Mouse (Mus musculus) bone marrow, adult 2 months (tissue): ENCODE measurements at regions not wholly inside any gene's neighbourhood (a gene's known extent, or its start where the extent isn't known, plus 50 kb on each side); places are given as distances from the start of the nearest gene placed in this dataset.

Experiments
- H3K27ac ChIP-seq: fragments of 200-500 bp; 2 replicates; pipeline ENCODE4 v1.5.1; 2012; ENCODE audit warnings: low read depth, mild to moderate bottlenecking, control low read depth, inconsistent platforms, low read length; ENCODE audit not compliant: control insufficient read depth, poor library complexity, insufficient read depth
- H3K4me1 ChIP-seq: fragments of 200-500 bp; 2 replicates; pipeline ENCODE4 v1.6.1; 2011; ENCODE audit warnings: low read length; ENCODE audit not compliant: control insufficient read depth, insufficient read depth
- H3K4me3 ChIP-seq: fragments of 200-500 bp; replicated peaks from 2 replicates; pipeline ENCODE3; 2011; ENCODE audit warnings: mild to moderate bottlenecking, low read depth, low read length, control low read depth; ENCODE audit not compliant: control insufficient read depth
- CTCF ChIP-seq: fragments of 200-500 bp; IDR thresholded peaks from 2 replicates; pipeline ENCODE4 v1.5.1; 2011; ENCODE audit warnings: low read length, control low read depth; ENCODE audit not compliant: control insufficient read depth, insufficient read depth
- POLR2A ChIP-seq: fragments of 200-500 bp; IDR thresholded peaks from 2 replicates; pipeline ENCODE4 v1.6.1; 2011; ENCODE audit warnings: low read depth, mild to moderate bottlenecking, control low read depth, low read length, borderline replicate concordance; ENCODE audit not compliant: control insufficient read depth
- WGBS: fragments of 180-500 bp; shearing (Covaris S2); methylation state at CpG from one replicate; pipeline ENCODE4 v1.1.7; 2018; 5-methylcytosine and 5-hydroxymethylcytosine counted together

DNA sequence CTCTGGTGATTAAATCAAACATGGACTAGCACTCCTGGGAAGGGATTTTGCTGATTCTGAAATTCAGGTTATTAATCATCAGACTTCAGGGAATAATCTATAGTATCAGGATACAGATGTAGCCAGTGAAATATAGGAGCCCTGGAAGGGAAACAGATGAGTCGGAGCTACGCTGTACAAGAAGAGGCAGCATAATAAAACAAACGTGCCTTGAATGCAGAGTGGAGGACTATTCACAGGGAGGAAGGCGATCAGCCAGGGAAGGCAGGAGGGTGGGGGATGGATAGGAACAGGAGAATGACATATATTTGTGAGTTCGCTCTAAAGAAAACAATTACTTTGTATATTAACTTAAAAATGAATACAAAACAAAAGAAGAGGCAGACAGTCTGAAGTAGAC is 286.6 kb upstream of the Got2 start:
- no peaks in the 10 kb centered on the region for H3K4me1 ChIP-seq
- 73% methylated on average over 5 of the region's 5 CpGs for WGBS
- TF ChIP-seq POLR2A = no peak
- TF ChIP-seq CTCF = no peak
- H3K4me3 ChIP-seq = no peak overlapping the region
- no peak overlapping the region for H3K27ac ChIP-seq

DNA sequence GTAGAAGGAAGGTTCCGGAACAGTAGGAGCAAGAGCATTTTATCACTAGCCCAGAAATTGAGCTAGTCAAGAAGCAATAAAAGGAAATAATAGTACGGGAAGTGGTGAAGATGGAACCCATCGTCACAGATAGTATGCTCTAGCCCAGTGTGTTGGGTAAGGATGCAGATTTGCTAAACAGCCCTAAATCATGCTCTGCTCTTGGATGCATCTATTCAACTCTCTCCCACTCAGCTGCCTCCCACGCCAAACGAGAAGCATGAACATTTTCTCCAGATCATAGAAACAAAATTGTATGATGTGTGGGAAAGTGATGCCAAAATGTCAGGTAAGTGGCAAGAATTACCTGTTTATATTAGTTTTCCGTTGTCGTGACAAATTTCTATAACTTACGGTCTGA is 276.6 kb upstream of the Got2 start:
- TF ChIP-seq CTCF = no peak
- TF ChIP-seq POLR2A = no peak
- no peaks in the 10 kb centered on the region for H3K4me1 ChIP-seq
- H3K4me3 ChIP-seq = no peak overlapping the region
- no peak overlapping the region for H3K27ac ChIP-seq
- 82% methylated on average over 8 of the region's 8 CpGs for WGBS

DNA sequence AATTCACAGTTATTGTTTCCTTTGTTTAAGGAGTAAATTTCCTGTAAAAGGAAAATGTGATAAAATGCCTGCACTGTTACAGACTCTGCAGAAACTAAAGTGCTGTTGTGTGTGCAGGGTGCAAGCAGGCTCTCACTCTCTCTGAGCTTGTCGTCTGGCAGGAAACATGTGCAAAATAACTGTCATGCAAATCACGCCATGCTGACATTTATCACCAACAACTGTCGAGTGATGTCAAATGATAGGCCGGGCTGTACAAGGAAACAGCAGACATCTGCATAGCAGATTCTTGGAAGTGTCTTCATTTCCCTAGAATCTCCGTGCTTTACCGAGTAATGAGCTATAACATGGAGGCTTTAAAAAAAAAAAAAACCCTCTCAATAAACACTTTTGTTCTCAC is 271.6 kb upstream of the Got2 start:
- no peak overlapping the region for H3K27ac ChIP-seq
- TF ChIP-seq CTCF = no peak
- TF ChIP-seq POLR2A = no peak
- 19% methylated on average over 6 of the region's 6 CpGs for whole genome bisulfite sequencing
- H3K4me3 ChIP-seq = no peak overlapping the region
- H3K4me1 ChIP-seq = no peaks in the 10 kb centered on the region

DNA sequence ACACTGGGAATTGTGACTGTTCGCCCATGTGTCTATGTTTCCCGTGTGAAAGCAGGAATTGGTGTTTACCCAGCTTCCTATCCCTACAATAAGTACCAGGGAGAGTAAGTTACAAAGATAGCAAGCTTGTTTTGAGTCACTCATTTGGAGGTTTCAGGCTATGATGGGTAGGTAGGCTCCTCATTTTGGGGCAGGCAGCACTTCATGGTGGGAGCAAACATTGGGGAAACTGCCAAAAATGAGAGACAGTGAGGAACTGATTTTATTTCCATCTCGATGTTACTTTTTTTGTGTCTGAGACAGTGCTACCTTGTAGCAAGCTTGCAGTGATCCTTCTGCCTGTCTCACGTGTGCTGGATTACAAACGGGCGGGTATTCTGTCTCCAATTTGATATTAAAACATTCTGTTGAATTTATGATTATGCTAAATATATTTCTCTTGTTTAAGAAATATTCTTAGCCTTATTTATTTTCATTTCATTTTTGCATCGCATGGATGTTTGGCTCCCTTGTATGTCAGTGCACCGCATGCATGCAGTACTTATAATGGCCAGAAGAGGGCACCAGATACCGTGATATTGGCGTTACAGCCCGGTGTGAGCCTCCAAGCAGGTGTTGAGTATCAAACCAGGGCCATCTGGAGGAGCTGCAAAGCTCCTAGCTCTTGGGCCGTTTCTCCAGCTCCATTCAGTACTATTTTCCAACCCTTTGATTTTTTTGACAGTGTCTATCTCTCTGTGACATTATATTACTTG is 264.3 kb upstream of the Got2 start:
- WGBS = 31% methylated on average over 12 of the region's 12 CpGs
- Histone ChIP-seq H3K27ac (no peak overlapping the region), H3K4me3 (no peak overlapping the region), H3K4me1 (no peaks in the 10 kb centered on the region)
- TF ChIP-seq POLR2A (no peak), CTCF (peak; percentile 58)

DNA sequence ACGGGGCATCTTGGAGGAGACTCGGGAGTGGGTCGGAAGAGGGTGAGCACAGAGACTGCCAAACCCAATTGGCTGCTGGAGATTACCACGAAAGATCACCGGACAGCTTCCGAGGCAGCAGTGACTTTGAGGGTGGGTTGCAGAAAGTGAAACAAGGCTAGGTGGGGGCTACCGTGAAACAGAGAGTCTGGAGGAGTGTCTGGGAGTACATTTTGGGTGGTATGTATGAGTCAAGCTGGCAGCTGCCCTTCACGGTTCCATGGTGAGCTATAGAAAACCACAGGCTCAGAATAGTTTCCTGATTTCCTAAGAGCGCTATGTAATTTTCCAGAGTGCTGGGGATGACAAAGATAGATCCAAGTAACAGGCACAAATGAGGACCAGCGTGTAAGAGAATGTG is 263.7 kb upstream of the Got2 start:
- no peak for TF ChIP-seq CTCF
- TF ChIP-seq POLR2A = no peak
- 67% methylated on average over 10 of the region's 10 CpGs for WGBS
- H3K4me3 ChIP-seq = no peak overlapping the region
- H3K27ac ChIP-seq = no peak overlapping the region
- no peaks in the 10 kb centered on the region for H3K4me1 ChIP-seq

DNA sequence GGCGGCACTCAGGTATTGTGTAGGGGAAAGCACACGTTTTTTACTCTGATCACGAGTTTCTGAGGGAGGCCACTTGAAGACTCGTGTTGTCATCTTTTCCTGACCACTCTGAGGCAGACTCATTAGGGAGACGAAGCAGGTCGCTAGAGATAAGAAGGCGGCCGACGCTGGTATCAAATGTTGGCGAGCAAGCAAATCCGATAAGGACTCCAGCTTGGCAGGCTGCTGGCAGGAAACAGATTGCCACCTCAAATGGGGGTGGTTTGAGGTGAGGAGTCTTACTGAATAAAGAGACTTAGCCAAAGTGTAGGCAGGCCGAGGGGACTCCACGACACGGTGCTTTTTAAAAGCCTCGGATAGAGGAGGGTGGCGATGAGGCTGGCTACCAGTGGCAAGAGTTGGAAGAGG is 262.7 kb upstream of the Got2 start:
- WGBS = 70% methylated on average over 16 of the region's 16 CpGs
- Histone ChIP-seq H3K4me1 (no peaks in the 10 kb centered on the region), H3K27ac (no peak overlapping the region), H3K4me3 (no peak overlapping the region)
- TF ChIP-seq POLR2A = no peak
- no peak for TF ChIP-seq CTCF

DNA sequence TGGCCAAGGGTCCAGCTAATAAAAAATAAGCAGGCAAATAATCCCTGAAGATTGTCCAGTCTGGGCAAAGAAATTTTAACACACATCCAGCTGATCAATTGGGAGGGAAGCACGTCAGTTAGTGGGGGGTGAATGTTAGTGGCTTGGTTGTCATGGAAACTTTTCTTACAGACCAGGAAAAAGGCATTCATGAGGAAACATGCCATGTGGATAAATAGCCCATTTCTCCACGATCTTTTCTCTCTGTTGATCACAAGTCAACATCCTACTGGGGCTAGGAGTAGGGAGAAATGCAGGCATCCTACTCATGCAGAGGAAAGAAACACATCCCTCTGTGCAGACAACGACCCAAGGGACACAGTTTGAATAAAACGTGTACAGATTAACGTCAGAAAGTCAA is 243.8 kb upstream of the Got2 start:
- H3K27ac ChIP-seq = no peak overlapping the region
- TF ChIP-seq POLR2A = no peak
- no peak for TF ChIP-seq CTCF
- H3K4me1 ChIP-seq = no peaks in the 10 kb centered on the region
- 54% methylated on average over 5 of the region's 5 CpGs for WGBS
- no peak overlapping the region for H3K4me3 ChIP-seq

DNA sequence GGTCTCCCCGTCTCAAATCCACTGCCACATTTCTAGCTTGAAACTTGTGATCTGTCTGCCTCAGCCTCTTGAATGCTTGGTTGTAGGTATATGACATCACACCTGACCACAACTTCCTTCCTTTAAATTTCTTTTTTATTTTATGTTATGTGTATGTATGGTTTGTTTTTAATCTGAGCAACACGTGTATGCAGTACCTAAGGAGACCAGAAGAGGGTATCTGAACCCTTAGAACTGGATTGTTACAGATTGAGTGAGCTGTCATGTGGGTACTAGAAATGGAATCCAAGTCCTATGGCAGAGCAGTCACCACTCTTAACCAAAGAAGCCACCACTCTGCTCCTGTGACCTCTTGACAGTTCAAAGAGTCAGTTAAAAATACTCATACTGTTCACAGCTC is 240.0 kb upstream of the Got2 start:
- WGBS = 65% methylated on average over 2 of the region's 2 CpGs
- TF ChIP-seq CTCF (no peak), POLR2A (no peak)
- Histone ChIP-seq H3K4me3 (no peak overlapping the region), H3K4me1 (no peaks in the 10 kb centered on the region), H3K27ac (no peak overlapping the region)

DNA sequence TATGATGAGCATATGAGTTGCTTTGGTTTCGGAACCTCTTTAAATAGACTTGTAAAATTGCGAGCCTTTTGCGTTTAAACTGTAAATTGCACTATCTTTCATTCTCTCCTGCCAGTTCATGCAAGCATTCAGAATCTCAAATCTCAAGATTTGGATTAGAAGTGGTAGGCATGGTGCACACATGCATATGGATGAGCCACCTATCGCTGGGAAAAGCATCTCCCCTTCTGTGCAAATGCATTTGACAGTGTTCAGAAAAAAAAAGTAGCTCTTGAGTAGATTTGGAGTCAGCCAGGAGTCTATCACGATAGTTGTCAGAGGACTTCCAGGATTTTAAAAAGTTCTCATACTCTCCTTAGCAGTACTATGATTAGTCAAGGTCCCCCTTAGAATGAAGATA is 212.5 kb upstream of the Got2 start:
- TF ChIP-seq CTCF = no peak
- no peak for TF ChIP-seq POLR2A
- 83% methylated on average over 5 of the region's 5 CpGs for WGBS
- no peak overlapping the region for H3K27ac ChIP-seq
- no peaks in the 10 kb centered on the region for H3K4me1 ChIP-seq
- no peak overlapping the region for H3K4me3 ChIP-seq

DNA sequence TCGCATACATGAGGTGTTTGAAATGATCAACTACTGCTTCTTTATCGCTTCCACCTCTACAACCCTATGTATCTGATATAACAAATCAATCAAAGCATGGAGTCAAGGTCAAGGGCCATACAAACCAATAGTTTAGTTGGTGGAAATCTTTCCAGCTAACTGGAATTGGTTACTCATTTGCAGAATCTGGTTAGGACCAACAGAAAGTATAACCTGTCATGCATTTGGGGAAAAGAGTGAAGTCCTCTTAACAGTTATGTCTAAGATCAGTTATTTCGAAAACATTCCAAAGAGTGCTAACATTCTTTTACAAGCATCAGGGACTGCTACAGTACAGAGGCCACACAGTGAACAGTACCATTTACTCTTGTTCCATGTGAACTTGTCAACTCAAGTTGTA is 204.6 kb upstream of the Got2 start:
- TF ChIP-seq CTCF (no peak), POLR2A (no peak)
- Histone ChIP-seq H3K4me3 (no peak overlapping the region), H3K27ac (no peak overlapping the region), H3K4me1 (no peaks in the 10 kb centered on the region)
- whole genome bisulfite sequencing = 76% methylated on average over 3 of the region's 3 CpGs
